Mouse (Mus musculus) limb, embryonic 13.5 days (tissue): Measurements from ENCODE around the gene Kif6. TPM values are rescaled to one million over a fixed set of nuclear protein-coding genes. Genes with fewer than 3 reads are reported as not detected.
A peak's percentile ranks its signal among the peaks of the same experiment; 100 is the strongest.

Experiments used
- ATAC-seq: fragments of 200-750 bp; cut with Nextera tagmentation; 2 replicates; pipeline ENCODE4 v1.8.0; 2017; ENCODE audit warnings: low read depth, moderate number of reproducible peaks, moderate TSS enrichment; ENCODE audit not compliant: low FRiP score
- H3K27ac ChIP-seq: fragments of 300-500 bp; sonication (generic); 2 replicates; pipeline ENCODE4 v1.5.1; 2015; ENCODE audit warnings: inconsistent platforms, mild to moderate bottlenecking, moderate library complexity
- H3K27me3 ChIP-seq: fragments of 300-500 bp; sonication (generic); 2 replicates; pipeline ENCODE4 v1.6.1; 2015; ENCODE audit warnings: mild to moderate bottlenecking, inconsistent platforms
- H3K36me3 ChIP-seq: fragments of 300-500 bp; sonication (generic); 2 replicates; pipeline ENCODE4 v1.6.1; 2015; ENCODE audit warnings: inconsistent platforms, mild to moderate bottlenecking, moderate library complexity
- H3K4me1 ChIP-seq: fragments of 300-500 bp; sonication (generic); 2 replicates; pipeline ENCODE4 v1.6.1; 2015; ENCODE audit warnings: inconsistent platforms
- H3K4me2 ChIP-seq: fragments of 300-500 bp; sonication (generic); replicated peaks from 2 replicates; pipeline ENCODE4 v1.6.1; 2015; ENCODE audit warnings: inconsistent platforms, mild to moderate bottlenecking, moderate library complexity
- H3K4me3 ChIP-seq: fragments of 300-500 bp; sonication (generic); 2 replicates; pipeline ENCODE4 v1.5.1; 2015; ENCODE audit warnings: moderate library complexity, mild to moderate bottlenecking, inconsistent platforms
- H3K9ac ChIP-seq: fragments of 300-500 bp; sonication (generic); 2 replicates; pipeline ENCODE4 v1.6.1; 2015; ENCODE audit warnings: mild to moderate bottlenecking, inconsistent platforms
- H3K9me3 ChIP-seq: fragments of 300-500 bp; sonication (generic); 2 replicates; pipeline ENCODE4 v1.6.1; 2016; ENCODE audit warnings: inconsistent platforms
- WGBS: fragments of 180-500 bp; shearing (Covaris S2); methylation state at CpG from one replicate; pipeline ENCODE4 v1.1.7; 2015; 5-methylcytosine and 5-hydroxymethylcytosine counted together
- polyA plus RNA-seq: library from polyadenylated mRNA; unstranded; fragments of >200 nt; fragmentation: Nextera tagmentation; extraction: Ambion mirVana; gene quantifications from 2 replicates; pipeline ENCODE4 v1.2.1, GENCODE M21; 2015

Gene Kif6
- polyA plus RNA-seq, 1 experiment from 2014 or later: 2.3 TPM

DNA sequence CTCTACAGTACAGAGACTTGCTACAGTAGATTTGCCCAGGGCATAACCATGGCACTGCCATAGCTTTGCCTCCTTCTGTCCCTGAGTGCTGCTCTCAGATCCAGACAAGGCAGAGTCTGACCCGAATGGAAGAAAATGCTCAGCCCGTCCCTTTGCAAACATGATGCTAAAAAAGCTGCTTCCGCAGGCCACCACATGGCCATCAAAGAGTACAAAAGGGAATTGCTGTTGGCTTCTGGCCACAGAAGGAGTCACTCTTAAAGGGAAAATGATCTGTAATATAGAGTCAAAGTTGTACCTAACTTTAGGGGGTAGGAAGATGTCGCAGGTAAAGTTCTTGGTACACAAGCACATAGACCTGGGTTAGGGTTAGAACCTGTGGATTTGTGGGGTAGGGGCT is 126.2 kb downstream of the Kif6 start:
- Histone ChIP-seq H3K4me1 (peaks cover 23% of the 10 kb centered on the region), H3K27me3 (no peaks in the 10 kb centered on the region), H3K27ac (no peak overlapping the region), H3K4me3 (no peak overlapping the region), H3K9me3 (peaks cover 4% of the 10 kb centered on the region; the same call in 1 of the 2 replicates), H3K4me2 (no peak overlapping the region), H3K9ac (no peak overlapping the region), H3K36me3 (no peaks in the 10 kb centered on the region)
- WGBS: 77% methylated on average over 4 of the region's 4 CpGs
- ATAC-seq: no peak

DNA sequence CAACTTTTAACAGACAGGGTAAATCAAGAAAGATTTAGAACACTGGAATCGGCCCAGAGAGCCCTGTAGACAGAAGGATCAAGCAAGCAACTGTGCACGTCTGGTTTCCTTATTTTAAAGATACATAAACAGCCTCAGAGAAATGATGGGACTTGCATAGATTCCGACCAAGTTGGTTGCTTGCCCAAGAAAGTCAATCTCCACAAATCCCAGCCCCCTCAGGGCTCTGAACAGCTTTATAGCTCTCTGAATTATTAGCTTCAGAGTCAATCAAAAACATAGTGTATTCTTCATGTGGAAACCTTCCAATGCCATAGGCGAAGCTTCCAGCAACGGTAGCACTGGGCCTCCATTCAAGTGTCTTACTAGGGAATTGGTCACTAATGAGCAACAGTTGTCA is 127.0 kb downstream of the Kif6 start:
- Histone ChIP-seq H3K9me3 (peaks cover 2% of the 10 kb centered on the region), H3K9ac (no peak overlapping the region), H3K4me3 (no peak overlapping the region), H3K27me3 (no peaks in the 10 kb centered on the region), H3K36me3 (no peaks in the 10 kb centered on the region), H3K4me2 (no peak overlapping the region), H3K27ac (no peak overlapping the region), H3K4me1 (peaks cover 23% of the 10 kb centered on the region)
- WGBS: 40% methylated on average over 5 of the region's 5 CpGs
- ATAC-seq: peak; percentile 60; the same call in 1 of the 2 replicates

DNA sequence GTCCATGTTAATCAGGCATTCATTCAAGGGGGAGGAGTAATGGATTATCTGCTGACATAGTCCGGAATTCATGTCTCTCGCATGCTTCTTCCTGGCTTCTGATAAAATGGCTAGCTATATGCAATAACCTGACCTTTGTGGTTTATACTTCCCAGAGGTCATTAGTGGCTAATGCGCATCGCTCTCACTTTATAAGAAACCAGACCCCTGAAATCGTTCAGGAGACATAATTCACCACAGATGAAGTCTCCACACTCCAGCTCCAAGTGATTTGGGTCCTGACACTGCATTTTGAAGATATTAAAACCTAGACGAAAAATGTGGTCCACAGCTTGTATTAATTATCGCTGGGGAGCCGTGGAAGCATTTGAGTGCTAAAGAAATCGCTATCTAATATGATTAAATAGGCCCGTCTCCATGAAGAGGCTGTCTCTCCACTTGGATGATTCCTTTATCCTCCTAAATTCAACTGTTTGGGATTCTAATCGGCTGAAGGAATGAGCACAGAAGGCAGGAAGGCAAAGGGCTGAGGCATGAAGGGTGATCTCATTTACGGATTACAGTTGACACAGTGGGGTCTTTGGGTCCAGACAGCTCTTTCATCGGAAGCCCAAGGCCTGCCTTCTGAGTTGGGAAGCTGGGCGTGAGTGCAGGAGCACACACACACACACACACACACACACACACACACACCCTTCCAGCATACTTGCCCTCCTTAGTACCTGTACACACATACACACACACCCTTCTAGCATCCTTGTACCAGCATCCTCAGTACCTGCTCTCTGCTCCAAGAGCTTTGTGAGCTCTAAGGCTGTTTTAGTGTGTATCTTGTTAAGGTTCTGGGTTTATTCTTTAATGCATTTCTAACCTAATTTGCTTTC is 128.9 kb downstream of the Kif6 start:
- no peak overlapping the region for H3K4me3 ChIP-seq
- 36% methylated on average over 14 of the region's 14 CpGs for WGBS
- no peak overlapping the region for H3K27ac ChIP-seq
- peaks cover 23% of the 10 kb centered on the region for H3K4me1 ChIP-seq
- H3K9ac ChIP-seq: no peak overlapping the region
- H3K9me3 ChIP-seq: peaks cover 4% of the 10 kb centered on the region
- H3K4me2 ChIP-seq: no peak overlapping the region
- no peak for ATAC-seq
- H3K36me3 ChIP-seq: no peaks in the 10 kb centered on the region
- no peaks in the 10 kb centered on the region for H3K27me3 ChIP-seq

DNA sequence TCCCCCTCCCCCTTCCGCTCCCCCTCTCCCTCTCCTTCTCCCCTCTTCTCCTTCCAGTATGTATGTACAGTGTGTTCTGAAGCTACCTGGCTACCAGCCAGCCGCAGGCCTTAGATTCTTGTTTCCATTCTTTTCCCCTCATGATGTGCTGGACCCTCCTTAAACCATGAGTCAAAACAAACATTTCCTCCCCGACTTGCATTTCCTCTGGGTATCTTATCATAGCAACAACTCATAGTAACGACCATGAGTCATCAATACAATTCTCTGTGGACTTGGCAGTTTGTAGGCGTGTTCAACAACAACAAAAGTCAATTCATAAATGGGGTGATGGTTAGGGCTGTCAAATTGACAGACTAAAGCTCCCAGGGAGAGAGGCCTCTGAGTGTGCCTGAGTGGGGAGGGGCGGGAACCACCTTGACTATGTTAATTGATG is 136.0 kb downstream of the Kif6 start:
- H3K36me3 ChIP-seq: no peaks in the 10 kb centered on the region
- H3K27me3 ChIP-seq: no peaks in the 10 kb centered on the region
- WGBS: 71% methylated on average over 6 of the region's 6 CpGs
- peaks cover 12% of the 10 kb centered on the region for H3K9me3 ChIP-seq
- no peak overlapping the region for H3K4me3 ChIP-seq
- H3K4me2 ChIP-seq: no peak overlapping the region
- H3K9ac ChIP-seq: no peak overlapping the region
- H3K4me1 ChIP-seq: no peaks in the 10 kb centered on the region
- H3K27ac ChIP-seq: no peak overlapping the region
- ATAC-seq: no peak

DNA sequence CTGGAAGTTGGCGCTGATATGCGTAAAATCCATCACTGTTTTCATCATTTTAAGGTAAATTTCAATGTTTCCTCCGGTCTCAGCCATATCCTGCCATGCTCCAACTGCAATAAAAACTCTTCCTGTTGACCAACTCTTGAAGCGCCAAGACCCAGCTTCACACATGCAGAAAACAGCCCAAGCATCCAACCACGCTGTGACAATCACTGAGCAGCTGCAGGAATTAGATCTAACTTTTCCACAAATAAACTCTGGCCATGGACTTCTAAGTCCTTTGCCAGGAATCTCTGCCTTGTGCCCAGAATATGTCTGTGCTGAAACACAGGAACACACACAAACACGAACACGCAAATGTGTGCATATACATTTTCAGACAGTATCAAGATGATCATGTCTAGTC is 138.9 kb downstream of the Kif6 start:
- H3K27ac ChIP-seq: no peak overlapping the region
- H3K9me3 ChIP-seq: peaks cover 8% of the 10 kb centered on the region; the same call in 1 of the 2 replicates
- WGBS: 89% methylated on average over 7 of the region's 7 CpGs
- no peaks in the 10 kb centered on the region for H3K36me3 ChIP-seq
- H3K4me2 ChIP-seq: no peak overlapping the region
- H3K27me3 ChIP-seq: no peaks in the 10 kb centered on the region
- ATAC-seq: no peak
- no peaks in the 10 kb centered on the region for H3K4me1 ChIP-seq
- no peak overlapping the region for H3K9ac ChIP-seq
- H3K4me3 ChIP-seq: no peak overlapping the region

DNA sequence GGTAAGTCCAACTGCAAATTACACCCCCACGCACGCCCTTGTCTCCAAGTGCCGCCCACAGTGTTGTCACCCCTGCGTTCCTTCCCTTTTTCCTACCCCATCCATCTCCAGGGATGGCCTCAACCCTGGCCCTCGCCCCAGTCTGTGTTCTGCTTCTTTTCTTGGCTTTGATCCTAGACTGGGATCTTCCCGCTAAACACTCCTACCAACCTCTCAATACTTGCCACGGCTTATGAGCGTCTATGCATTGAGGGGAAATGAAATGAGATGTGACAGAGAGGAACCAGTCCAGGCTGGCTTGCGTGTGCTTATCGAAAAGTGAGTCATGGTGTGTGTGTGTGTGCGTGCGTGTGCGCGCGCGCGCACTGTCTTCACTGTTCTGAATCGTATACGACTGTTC is 141.9 kb downstream of the Kif6 start:
- Histone ChIP-seq H3K4me3 (no peak overlapping the region), H3K27ac (no peak overlapping the region), H3K9me3 (peaks cover 8% of the 10 kb centered on the region; the same call in 1 of the 2 replicates), H3K27me3 (no peaks in the 10 kb centered on the region), H3K4me1 (0 out of 2 replicates have a peak, but pooled peaks cover 2% of the 10 kb centered on the region), H3K36me3 (no peaks in the 10 kb centered on the region), H3K4me2 (no peak overlapping the region), H3K9ac (no peak overlapping the region)
- no peak for ATAC-seq
- 88% methylated on average over 19 of the region's 19 CpGs for whole genome bisulfite sequencing

DNA sequence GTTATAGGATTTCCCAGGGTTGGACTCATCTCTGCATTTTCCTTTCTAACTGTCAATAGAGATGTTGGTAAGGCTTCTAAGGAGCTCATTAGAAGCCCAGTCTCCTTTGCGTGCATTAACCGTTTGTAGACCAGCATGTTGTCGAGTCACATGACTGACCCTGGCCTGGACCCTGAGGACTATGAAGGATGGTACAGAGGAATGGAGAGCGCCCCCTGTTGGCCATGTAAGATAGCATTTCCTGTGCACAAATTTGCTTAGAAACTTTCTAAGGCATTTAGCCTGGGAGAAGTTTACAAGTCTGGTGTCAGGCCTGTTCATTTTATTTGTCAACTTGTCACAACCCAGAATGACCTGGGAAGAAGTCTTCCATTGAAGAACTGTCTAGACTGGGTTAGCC is 144.1 kb downstream of the Kif6 start:
- no peak overlapping the region for H3K4me2 ChIP-seq
- H3K4me3 ChIP-seq: no peak overlapping the region
- H3K27me3 ChIP-seq: no peaks in the 10 kb centered on the region
- 0 out of 2 replicates have a peak, but pooled peaks cover 2% of the 10 kb centered on the region for H3K4me1 ChIP-seq
- H3K9me3 ChIP-seq: peaks cover 12% of the 10 kb centered on the region; the same call in 1 of the 2 replicates
- ATAC-seq: no peak
- WGBS: 80% methylated on average over 4 of the region's 4 CpGs
- H3K27ac ChIP-seq: no peak overlapping the region
- H3K36me3 ChIP-seq: no peaks in the 10 kb centered on the region
- no peak overlapping the region for H3K9ac ChIP-seq

DNA sequence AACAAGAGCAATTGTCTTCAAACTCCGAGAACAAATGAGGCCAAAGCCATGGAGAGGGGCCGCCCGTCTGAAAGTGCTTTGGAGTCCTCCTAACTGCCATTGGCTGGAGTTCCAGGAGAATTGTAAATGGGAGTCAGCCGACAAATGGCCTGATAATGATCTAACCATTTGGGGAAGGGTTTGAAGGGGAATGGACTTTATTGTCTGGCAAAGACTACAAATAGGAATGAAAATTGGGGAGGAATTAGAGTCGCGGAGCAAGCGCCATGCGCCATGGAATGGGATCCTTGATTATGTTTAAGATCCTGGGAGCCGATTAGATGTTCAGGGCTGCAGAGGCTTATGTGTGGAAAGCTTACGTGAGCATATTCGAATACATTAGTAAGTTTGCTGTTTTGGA is 146.3 kb downstream of the Kif6 start:
- peak overlapping the region; percentile 9; the same call in 1 of the 2 replicates for H3K4me2 ChIP-seq
- no peak for ATAC-seq

DNA sequence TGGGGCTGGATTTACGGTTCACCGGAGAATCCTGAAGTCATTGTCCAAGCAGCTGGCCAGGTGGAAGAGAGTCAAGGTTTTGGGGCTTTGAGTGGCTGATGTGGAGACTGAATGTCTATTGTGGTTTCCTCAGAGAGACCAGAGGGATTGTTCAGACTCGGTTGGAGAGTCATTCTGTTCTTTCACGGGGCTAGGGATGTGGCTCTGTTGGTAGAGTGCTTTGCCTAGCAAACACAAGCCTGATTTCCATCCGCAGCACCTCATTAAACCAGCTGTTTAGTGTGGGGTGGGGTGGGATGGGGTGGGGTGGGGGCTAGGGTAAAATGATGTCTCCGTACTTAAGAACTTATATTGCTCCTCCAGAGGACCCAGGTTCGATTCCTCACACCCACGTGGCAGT is 146.9 kb downstream of the Kif6 start:
- 59% methylated on average over 8 of the region's 8 CpGs for WGBS
- H3K36me3 ChIP-seq: no peaks in the 10 kb centered on the region
- peak overlapping the region; percentile 17 for H3K27ac ChIP-seq
- peak; percentile 54 for ATAC-seq
- 0 out of 2 replicates have a peak, but pooled peaks cover 4% of the 10 kb centered on the region for H3K9me3 ChIP-seq
- no peak overlapping the region for H3K9ac ChIP-seq
- H3K4me2 ChIP-seq: peak overlapping the region; percentile 9; the same call in 1 of the 2 replicates
- H3K27me3 ChIP-seq: no peaks in the 10 kb centered on the region
- peaks cover 6% of the 10 kb centered on the region; the same call in 1 of the 2 replicates for H3K4me1 ChIP-seq
- no peak overlapping the region for H3K4me3 ChIP-seq

More for the DNA sequence above, 146.3 kb downstream of the Kif6 start:
- Histone ChIP-seq H3K27ac (peak overlapping the region; percentile 17; the same call in 1 of the 2 replicates), H3K27me3 (no peaks in the 10 kb centered on the region), H3K9ac (no peak overlapping the region), H3K9me3 (0 out of 2 replicates have a peak, but pooled peaks cover 4% of the 10 kb centered on the region), H3K4me1 (peaks cover 6% of the 10 kb centered on the region; the same call in 1 of the 2 replicates), H3K36me3 (no peaks in the 10 kb centered on the region), H3K4me3 (no peak overlapping the region)
- WGBS: 51% methylated on average over 11 of the region's 11 CpGs

DNA sequence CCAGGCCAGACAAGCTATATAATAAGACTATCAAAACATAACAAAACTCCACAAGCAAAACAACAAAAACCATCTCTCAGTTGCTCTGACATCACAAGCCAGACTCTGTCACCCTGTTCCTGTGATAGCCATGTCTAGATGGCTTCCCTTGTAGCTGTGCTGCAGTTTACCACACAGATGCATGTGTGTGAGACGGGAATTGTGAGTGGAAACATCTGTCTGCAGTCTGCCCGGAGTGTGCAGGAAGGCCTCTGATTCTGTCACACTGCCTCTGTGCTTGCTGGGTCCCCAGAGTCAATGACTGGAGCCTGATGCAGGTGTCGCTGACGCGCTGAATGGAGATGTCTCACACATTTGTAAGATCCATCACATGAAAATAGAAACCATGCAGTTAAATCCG is 150.0 kb downstream of the Kif6 start:
- no peaks in the 10 kb centered on the region for H3K27me3 ChIP-seq
- H3K4me2 ChIP-seq: no peak overlapping the region
- H3K9me3 ChIP-seq: 0 out of 2 replicates have a peak, but pooled peaks cover 4% of the 10 kb centered on the region
- H3K4me1 ChIP-seq: peaks cover 11% of the 10 kb centered on the region
- WGBS: 39% methylated on average over 6 of the region's 6 CpGs
- H3K4me3 ChIP-seq: no peak overlapping the region
- no peak for ATAC-seq
- no peak overlapping the region for H3K9ac ChIP-seq
- no peak overlapping the region for H3K27ac ChIP-seq
- no peaks in the 10 kb centered on the region for H3K36me3 ChIP-seq

DNA sequence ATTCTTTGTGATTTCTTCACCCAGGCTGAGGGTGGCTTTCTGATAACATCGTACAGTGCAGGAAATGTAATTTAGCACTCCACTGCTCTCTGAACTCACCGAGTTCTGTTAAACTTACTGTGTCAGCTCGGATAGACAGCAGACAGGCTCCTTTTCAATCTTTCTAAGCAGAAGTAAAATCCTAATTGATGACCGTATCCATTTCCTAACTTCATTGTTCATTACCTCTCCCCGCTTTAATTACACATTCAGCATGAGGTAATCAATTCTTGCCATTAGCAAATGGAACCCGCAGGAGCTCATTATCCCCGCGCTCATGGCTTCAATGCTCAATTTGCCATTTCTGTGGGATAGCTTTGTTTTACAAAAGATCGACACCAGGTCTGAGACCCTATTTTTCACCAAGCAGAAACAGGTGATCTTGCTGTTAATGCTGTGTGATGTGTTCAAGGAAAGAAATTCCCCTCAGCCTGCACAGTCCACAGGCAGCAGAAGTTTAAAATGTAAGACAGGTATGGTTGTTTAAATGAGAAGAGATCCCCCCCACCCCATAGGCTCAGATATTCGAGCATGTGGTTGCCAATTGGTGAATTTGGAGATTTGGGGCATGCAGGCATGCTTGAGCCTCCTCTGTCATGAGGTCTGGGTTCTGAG is 152.9 kb downstream of the Kif6 start:
- Histone ChIP-seq H3K4me1 (peaks cover 21% of the 10 kb centered on the region), H3K4me3 (no peak overlapping the region), H3K9me3 (0 out of 2 replicates have a peak, but pooled peaks cover 4% of the 10 kb centered on the region), H3K27me3 (no peaks in the 10 kb centered on the region), H3K9ac (no peak overlapping the region), H3K36me3 (no peaks in the 10 kb centered on the region), H3K4me2 (no peak overlapping the region), H3K27ac (no peak overlapping the region)
- ATAC-seq: no peak
- WGBS: 27% methylated on average over 10 of the region's 10 CpGs

DNA sequence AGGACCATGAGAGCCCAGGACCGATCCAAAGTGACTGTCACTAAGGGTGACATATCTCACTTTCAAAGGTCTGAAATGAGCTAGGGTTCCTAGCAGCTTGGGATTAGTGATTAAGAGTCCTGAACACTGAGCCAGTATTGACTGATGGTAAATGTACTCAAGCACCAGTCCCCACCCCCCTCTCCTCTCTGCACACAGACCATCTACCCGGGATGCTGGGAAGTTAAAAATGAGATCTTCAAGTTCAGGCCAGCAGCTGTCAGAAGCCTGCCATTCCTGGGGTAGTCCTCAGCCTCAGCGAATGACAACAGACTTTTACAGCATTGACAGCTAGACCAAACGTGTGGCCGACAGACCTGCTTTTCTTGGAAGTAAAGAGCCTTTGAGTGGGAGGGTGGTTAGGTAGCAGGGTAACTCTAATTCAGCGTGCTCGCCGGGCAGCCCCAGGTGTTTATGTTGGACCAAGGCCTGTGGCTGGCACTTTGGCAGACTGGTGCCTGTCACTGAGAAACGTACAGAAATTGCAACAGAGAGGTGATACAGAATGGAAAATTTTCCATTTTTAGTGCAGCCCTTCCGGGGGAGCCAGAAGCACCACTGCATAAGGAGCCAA is 156.9 kb downstream of the Kif6 start:
- 49% methylated on average over 10 of the region's 10 CpGs for WGBS
- no peak overlapping the region for H3K4me3 ChIP-seq
- H3K9me3 ChIP-seq: no peaks in the 10 kb centered on the region
- no peak overlapping the region for H3K4me2 ChIP-seq
- H3K27ac ChIP-seq: peak overlapping the region; percentile 44; the same call in 1 of the 2 replicates
- H3K4me1 ChIP-seq: peaks cover 28% of the 10 kb centered on the region
- peak; percentile 78 for ATAC-seq
- H3K9ac ChIP-seq: no peak overlapping the region
- no peaks in the 10 kb centered on the region for H3K36me3 ChIP-seq
- no peaks in the 10 kb centered on the region for H3K27me3 ChIP-seq
